Mouse (Mus musculus) liver, embryonic 14 days (tissue): ENCODE measurements around the gene Gm21973. TPM values are rescaled to one million over a fixed set of nuclear protein-coding genes. Genes with fewer than 3 reads are reported as not detected.

Source experiments
- polyA plus RNA-seq: library from polyadenylated mRNA; depleted of rRNA; stranded (reverse); fragments of >200 nt; gene quantifications from 2 replicates; pipeline ENCODE4 v1.2.3, GENCODE M21; 2012; rRNA removed

Gm21973 gene
- polyA plus RNA-seq: not detected in 2 replicates

DNA sequence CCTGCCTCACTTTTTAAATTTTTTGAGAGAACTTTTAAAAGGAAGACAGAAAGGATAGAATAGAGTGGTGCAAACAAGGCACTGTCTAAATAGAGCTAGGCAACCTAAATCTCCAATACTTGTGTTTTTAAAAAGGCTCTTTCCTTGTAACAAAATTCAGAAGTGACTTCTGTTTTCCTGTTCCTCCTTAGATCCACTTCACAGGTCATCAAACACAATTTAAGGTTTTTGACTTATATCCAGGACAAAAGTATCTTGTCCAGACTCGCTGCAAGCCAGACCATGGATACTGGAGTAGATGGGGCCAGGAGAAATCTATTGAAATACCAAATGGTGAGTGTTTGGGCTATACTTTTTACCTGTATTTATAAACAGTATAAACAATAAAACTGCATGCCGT, at the start of gene Gm21973:
Gene Gm21973, plus strand, starts transcription at position 301 of the 400 bp plus-strand sequence.

DNA sequence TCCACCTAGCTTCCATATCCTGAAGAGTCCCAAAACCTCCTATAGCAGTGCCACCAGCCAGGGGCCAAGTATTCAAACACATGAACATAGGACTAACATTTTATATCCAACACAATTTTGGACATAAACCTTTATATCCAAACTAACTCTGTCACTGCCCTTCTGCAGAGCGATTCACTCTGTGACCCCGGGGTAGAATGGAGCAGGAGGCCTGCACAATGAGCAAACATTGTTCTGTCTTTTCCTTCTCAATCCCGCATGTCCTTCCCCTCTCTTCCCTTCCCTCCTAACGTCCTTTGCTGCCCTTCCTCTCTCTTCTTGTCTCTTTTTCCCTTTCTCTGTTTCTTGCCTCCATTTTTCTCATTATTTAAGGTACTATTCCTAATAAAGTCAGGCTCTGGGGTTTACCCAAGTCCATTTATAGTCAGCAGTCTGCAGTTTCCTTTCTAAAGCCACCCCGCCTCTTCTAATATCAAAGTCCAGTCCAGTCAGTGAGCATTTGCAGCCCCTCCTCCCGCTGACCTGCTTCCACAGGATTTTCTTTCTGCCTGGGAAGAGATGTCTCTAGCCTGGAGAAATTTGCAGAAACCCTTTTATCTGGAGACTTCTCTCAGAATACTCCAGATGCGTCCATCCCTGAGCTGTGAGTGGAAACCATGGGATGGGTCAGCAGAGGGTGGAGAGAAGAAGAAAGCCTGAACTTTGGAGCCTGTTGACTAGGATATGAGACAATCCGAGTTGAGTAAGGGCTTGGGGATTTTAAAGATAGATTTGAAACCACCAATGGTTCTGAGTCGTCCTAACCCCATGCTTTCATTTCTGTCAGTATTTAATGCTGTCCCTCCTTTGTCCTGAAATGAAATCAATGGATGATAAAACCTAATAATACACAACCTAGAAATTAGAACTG, 33.1 kb downstream of the Gm21973 start, which contains the start of gene Agxt2:
Gene Agxt2, plus strand, starts transcription at position 494 of the 910 bp plus-strand sequence.

Other genes starting within 250 kb of the Gm21973 start
- 0.01 TPM in 2 replicates for gene Prlr, start 148.1 kb upstream of the Gm21973 start, polyA plus RNA-seq
- 10.7 and 12.6 TPM in 2 replicates for gene Agxt2, start 33.2 kb downstream of the Gm21973 start, polyA plus RNA-seq
- 6.0 and 8.0 TPM in 2 replicates for gene Dnajc21, start 145.1 kb downstream of the Gm21973 start, polyA plus RNA-seq
- gene Brix1, start 160.6 kb downstream of the Gm21973 start, polyA plus RNA-seq: 16.3 and 21.4 TPM in 2 replicates
- gene Rad1, start 160.6 kb downstream of the Gm21973 start, polyA plus RNA-seq: 14.2 and 17.6 TPM in 2 replicates
- gene Ttc23l, start 233.3 kb downstream of the Gm21973 start, polyA plus RNA-seq: not detected in 2 replicates